Mouse (Mus musculus) B cell, adult 2 months (primary cell): ENCODE data around the gene Mmaa.

ENCODE experiments used
- DNase-seq, 2 experiments: peaks; one replicate each; pipeline ENCODE4 v3.0.0; 2022

Gene Mmaa

GRCm38 (mm10) chr8:79294610-79295275 lies at the start of gene Mmaa:
TSS of gene Mmaa (minus strand) at chr8:79294937.
- DNase-seq = peak; percentile 97 to 99

DNA sequence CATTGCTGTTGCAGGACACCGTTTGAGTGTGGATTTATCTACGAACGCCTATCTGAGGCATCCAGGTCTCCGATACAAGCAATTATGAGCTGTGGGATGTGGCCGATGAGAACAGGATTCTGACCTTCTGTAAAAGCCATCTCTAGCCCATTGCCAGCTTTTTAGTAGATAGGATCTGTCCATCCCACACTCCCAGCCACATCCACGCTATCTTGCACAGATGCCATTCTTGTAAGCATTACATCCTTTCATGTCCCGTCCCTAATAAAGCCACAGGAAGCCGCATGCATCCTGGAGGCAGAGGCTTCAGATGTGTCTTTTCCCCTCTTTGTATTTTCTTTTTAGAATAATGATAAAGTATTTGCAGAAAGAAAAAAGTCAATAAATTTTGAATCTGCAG lies 46.5 kb upstream of the Mmaa start:
- no peak for DNase-seq

DNA sequence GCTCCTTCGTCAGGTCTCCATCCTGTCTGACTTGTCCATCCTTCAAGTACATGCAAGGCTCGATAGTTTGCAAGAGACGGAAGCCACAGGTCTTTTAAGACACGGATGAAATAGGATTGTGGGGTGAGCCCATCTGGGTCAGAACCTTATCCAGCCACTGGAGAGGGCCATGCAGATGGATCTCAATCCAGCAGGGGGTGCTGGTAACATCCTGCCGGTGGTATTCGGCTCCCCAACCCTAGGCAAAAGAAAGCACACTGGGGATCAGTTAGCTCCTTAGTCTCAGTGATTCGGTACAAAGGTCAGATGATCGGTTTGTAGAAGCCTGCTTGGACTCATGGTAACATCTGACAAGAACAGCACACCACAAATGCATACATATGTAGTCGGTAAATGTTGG lies 44.8 kb upstream of the Mmaa start:
- peak; percentile 36 to 45 for DNase-seq

- no peak for DNase-seq
Measured at GRCm38 (mm10) chr8:79338619-79339018, 43.9 kb upstream of the Mmaa start.

GRCm38 (mm10) chr8:79332109-79332900 lies 37.6 kb upstream of the Mmaa start:
- DNase-seq = no peak

DNA sequence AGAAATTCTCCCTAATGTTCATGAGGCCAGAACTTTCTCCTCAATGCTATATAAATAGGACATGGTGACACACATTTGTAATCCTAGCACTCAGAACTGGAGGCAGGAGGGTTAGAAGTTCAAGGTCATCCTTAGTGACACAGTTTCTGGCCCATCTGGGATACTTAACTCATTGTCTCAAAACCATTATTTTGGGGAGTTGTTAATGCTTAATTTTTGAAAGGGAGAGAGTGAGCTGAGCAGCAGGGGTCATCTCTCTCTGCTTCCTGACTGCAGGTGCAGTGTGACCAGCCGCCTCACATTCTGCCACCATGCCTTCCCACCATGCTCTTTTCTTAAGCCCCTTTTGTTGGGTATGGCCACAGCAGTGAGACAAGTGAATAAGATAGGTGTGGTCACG lies 36.8 kb upstream of the Mmaa start:
- no peak for DNase-seq

DNA sequence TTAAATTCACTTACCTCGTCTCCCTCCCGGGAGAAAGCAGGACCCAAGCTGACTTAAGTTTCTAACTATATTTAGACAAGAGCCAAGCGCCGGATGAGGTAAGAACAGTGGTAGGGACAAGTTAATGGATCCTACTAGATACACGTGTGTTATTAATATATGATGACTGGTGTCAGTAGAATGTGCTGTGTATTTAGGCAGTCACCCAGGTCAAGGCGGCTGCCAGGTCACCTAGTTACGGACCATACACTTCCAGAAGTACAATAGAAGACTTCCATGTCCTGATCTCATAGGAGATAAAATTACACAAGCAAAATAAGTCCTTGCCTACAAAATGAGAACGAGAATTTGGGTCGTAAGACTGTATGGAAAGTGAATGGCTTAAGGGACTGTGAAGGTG lies 36.3 kb upstream of the Mmaa start:
- no peak for DNase-seq

DNA sequence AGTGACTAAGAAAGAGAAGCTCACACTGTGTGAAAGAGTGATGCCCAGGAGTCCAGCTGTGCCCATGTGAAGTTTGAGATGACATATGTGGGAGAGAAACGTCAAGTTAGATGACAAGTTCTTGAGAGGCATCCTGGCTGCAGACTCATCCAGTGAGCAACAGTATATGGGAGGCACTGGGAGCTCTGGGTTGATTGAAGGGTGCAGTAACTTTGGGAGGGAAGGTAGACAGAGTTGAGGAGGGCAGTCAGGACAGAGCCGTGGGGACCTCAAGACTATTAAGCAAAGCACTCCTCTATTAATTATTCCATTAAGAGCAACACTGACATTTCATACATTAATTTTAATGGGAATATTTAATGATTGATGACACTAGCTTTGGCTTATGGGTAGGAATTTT lies 35.0 kb upstream of the Mmaa start:
- no peak for DNase-seq

DNA sequence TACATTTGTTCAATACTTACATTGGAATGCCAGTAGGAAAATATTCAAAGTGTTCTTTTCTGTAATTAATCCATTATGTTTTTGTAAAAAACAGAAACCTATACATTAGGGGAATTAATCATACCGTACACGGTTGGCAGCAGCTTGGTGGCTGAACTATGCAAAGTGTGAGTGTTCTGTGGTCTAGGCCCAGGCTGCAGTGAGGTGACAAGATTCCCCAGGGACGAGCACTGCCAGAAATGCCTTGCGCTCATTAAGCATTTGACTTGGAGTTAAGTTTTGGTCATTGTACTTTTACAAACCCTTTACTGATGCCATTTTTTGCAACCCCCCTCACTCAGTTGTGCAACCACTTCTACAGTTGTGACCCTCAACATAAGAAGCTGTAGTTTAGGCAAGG lies 34.4 kb upstream of the Mmaa start:
- DNase-seq = peak; percentile 54 to 61

DNA sequence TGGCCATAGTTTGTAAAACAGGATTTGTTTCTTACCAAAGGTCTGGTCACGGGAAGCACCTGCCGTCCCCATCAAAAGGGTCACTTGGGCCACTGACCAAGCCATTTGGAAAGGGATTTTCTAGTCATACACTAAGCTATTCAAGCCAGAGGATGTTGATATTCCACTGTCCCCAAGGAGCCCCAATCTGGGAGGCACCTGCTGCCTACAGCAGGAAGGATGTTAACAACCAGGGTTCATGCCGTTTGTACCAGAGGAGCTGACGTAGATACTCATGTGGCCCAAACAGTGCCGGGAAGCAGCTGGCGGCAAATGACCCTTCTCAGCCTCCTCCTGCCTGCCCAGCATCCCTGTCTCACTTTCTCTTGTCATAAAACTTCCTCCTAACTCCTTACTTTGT lies 30.8 kb upstream of the Mmaa start:
- no peak for DNase-seq

DNA sequence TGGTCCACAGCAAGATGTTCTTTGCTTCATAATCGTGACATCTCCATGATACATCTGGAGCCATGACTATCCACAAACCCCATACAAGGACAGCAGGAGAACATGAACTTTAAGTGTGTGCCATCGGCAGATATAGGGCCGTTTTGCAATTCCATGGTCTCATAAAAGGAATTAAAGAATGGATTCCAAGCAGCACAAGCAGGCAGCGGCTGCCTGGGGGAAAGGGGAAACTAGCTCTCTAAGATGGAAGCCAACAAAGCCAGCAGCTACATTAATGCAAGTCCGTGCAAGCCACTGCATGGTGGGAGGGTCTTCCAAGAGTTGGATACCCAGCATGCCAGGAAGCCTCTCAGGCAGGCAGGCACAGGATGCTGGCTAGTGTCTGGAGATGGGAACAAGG lies 30.2 kb upstream of the Mmaa start:
- DNase-seq = no peak

DNA sequence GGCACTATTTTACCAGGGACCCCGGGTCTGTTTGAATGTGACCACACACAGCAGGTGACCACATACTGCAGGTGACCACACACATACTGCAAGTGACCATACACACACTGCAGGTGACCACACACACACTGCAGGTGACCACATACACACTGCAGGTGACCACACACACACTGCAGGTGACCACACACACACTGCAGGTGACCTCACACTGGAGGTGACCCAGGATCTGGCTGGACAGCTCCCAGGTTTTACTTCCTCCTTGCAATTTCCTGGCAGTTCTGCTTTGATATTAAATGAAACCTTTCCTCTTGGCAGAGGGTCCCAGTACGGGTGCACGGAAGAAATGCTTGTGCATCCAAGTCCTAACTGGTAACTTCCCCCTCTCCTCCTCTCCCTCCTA lies 29.3 kb upstream of the Mmaa start:
- DNase-seq = no peak

DNA sequence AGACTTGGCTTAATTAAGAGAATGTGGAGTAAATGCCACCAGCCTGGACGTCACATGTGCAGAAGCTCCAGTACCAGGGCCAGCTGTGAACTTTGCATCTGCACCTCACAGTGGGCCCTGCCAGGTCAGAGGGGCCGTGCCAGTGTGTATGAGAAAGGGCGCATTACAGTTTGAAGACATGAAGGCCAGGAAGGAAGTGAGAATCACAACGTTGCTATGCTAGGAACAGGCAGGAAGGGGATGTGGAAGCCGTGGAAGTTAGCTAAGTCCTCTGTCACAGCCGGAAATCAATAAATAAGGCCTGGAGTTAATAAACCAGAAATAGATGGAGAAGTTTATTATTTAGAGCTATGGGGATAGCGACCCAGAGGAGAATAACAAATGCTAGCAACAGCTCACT lies 28.4 kb upstream of the Mmaa start:
- DNase-seq = no peak

DNA sequence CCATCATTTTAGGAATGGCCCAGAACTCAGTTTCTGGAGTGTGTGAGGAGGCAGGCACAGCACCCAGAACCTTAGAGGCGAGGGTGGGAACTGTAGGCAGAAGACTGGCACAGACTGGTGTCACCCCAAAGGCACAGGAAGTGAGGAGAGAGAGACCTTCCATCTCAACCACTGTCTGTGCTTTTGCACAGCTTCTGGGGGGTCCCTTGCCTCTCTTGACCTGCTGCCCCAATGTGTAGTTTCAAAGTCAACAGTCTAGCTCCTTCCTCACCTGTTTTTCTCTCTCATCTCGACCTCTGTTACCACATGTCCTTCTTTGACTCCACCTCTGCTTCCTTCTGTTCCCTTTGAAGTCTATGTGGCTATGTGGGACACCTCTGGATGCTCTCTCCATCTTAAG lies 16.1 kb upstream of the Mmaa start:
- no peak for DNase-seq

GRCm38 (mm10) chr8:79305941-79306340 lies 11.2 kb upstream of the Mmaa start:
- DNase-seq = no peak

- no peak for DNase-seq
Measured at GRCm38 (mm10) chr8:79301548-79301947, 6.8 kb upstream of the Mmaa start.

- DNase-seq = peak; percentile 36 to 47
Measured at GRCm38 (mm10) chr8:79299704-79300103, 5.0 kb upstream of the Mmaa start.

DNA sequence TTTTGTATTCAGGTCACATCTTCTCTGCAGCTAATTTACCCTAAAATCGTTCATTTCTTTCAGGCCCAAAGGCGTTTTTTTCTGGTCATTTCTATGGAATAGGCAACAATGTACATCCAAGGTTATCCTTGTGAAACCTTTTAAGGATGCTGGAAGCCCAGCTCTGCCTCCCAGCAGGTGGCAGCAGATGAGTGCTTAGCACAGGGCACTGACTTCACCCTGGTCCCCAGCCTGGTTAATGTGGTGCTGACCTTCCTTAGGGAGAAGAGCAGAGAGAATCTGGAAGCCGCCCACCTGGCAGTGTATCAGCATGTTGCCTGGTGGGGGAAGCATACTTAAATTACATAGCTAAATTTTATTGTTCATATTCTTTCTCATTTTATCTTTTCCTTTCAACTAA lies 3.0 kb upstream of the Mmaa start:
- DNase-seq = peak; percentile 40

- DNase-seq = no peak
Measured at GRCm38 (mm10) chr8:79295276-79296105, 754 bp upstream of the Mmaa start.

GRCm38 (mm10) chr8:79293841-79294240 lies 896 bp downstream of the Mmaa start:
- DNase-seq = no peak

- DNase-seq = no peak
Measured at GRCm38 (mm10) chr8:79292712-79293264, 1.9 kb downstream of the Mmaa start.

DNA sequence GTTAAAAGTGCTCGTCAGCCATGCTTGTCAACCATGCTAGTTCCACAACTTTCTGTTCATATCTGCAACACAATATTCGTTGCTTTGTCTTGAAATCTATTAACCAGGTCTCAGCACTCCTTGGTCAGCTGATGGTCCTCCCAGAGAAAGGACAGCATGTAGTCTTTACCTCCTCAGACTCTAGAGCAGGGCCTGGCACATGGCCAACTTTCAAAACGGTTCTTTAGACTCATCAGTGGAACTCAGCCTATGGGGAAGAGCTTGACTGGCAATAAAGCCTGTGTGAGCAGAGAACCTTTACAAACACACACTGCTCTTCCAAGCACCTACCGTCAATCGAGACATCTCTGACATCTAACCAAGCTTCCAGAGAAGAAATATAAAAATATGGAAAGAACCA lies 5.1 kb downstream of the Mmaa start:
- no peak for DNase-seq

DNA sequence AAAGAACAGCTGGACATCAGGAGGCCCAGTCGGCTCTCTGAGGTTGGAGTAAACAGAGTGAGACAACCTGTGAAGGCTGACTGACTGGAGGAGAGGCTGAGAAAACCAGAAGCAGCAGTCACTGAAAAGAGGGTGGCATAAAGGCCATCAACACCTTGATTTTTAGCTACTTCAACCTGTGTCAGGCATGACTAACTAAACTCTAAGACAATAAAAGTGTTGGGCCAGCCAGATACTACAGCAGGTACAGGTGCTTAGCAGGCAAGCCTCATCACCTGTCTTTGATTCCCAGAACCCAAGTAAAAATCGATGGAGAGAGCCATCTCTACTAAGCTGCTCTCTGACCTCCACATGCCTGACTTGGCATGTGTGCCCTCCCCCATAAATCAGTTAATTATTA lies 6.1 kb downstream of the Mmaa start:
- DNase-seq = no peak
